Mouse (Mus musculus): Measurements from ENCODE around the gene Calcoco1. TPM values are rescaled to one million over a fixed set of nuclear protein-coding genes. Genes with fewer than 3 reads are reported as not detected.
"Not testable (repeated sequence)": the region's sequence is repeated elsewhere in the genome, so short reads cannot be mapped to it uniquely, and the experiment has no call there.

The Calcoco1 gene
- polyA plus RNA-seq, 1 experiment from 2014 or later, result 9.0 TPM

GRCm38 (mm10) chr15:102662601-102663000 lies 59.4 kb downstream of the Calcoco1 start:
- H3K27ac ChIP-seq; DNase-seq; H3K9me3 ChIP-seq (replicated peaks); H3K9ac ChIP-seq; H3K4me3 ChIP-seq (replicated peaks); ATAC-seq (ENCODE audit: low read depth); H3K4me2 ChIP-seq; H3K27me3 ChIP-seq: not testable (repeated sequence)
- peaks cover 16% of the 10 kb centered on the region for H3K4me1 ChIP-seq (replicated peaks)
- no CpG with 5 or more reads among the region's 2 CpGs for WGBS (ENCODE audit: insufficient replicate concordance)
- peaks cover 75% of the 10 kb centered on the region for H3K36me3 ChIP-seq

DNA sequence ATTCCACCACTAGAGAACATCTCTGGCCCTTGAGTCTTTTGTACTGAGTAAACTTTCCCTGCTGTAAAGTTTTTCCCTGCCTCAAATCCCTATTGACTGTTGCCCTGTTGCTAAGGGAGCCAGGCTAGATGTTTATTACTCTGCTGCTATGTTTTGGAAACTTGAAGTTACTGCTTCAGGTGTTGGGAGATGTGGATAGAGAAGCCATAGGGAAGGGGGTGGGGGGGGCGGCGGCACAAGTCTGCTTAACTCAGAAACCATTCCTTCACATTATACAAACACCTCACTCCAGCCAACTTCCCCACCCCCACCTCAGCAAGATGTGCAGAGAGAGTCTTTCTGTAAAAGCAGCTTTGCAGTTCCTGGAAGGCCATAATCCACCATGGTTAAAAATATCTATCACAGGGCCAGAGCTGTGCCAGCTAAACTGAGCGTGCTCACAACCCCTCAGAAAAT lies 64.0 kb downstream of the Calcoco1 start:
- H3K4me2 ChIP-seq, result no peak overlapping the region
- peaks cover 29% of the 10 kb centered on the region for H3K36me3 ChIP-seq
- H3K9me3 ChIP-seq (replicated peaks), result no peaks in the 10 kb centered on the region
- H3K27me3 ChIP-seq, result no peaks in the 10 kb centered on the region
- no peak for ATAC-seq (ENCODE audit: low read depth)
- no peak overlapping the region for H3K27ac ChIP-seq
- no peak overlapping the region for H3K9ac ChIP-seq
- WGBS (ENCODE audit: insufficient replicate concordance), result 68% methylated on average over 3 of the region's 3 CpGs
- DNase-seq, result no peak
- peaks cover 8% of the 10 kb centered on the region for H3K4me1 ChIP-seq (replicated peaks)
- no peak overlapping the region for H3K4me3 ChIP-seq (replicated peaks)

MicroRNAs encoded within 50 kb of the gene (microRNA counts, 519-probe panel; counts per million panel counts)
- 114 counts per million for microRNA mmu-miR-688

Small RNAs within 50 kb of the gene (microRNA-seq; reads per million reads assigned to microRNA genes)
- gene Mir688, result 0.88 reads per million

Other genes starting within 250 kb of the Calcoco1 start
- gene Gm10337, start 218.5 kb downstream of the Calcoco1 start, polyA plus RNA-seq (2015; fragmentation: Nextera tagmentation; extraction: Ambion mirVana), result not detected in 2 replicates
- 1.8 and 2.1 TPM in 2 replicates for gene Map3k12, start 205.1 kb downstream of the Calcoco1 start, polyA plus RNA-seq (2015; fragmentation: Nextera tagmentation; extraction: Ambion mirVana)
- gene Tarbp2, start 204.0 kb downstream of the Calcoco1 start, polyA plus RNA-seq (2015; fragmentation: Nextera tagmentation; extraction: Ambion mirVana), result 52.2 and 55.4 TPM in 2 replicates
- gene Npff, start 197.2 kb downstream of the Calcoco1 start, polyA plus RNA-seq (2015; fragmentation: Nextera tagmentation; extraction: Ambion mirVana), result 0.93 and 1.1 TPM in 2 replicates
- not detected in 2 replicates for gene Gm28047, start 97.1 kb downstream of the Calcoco1 start, polyA plus RNA-seq (2015; fragmentation: Nextera tagmentation; extraction: Ambion mirVana)
- 8.6 and 9.0 TPM in 2 replicates for gene Atf7, start 96.7 kb downstream of the Calcoco1 start, polyA plus RNA-seq (2015; fragmentation: Nextera tagmentation; extraction: Ambion mirVana)
- 32.5 and 38.7 TPM in 2 replicates for gene Atp5g2, start 49.8 kb downstream of the Calcoco1 start, polyA plus RNA-seq (2015; fragmentation: Nextera tagmentation; extraction: Ambion mirVana)
- gene Hoxc13, start 198.9 kb upstream of the Calcoco1 start, polyA plus RNA-seq (2015; fragmentation: Nextera tagmentation; extraction: Ambion mirVana), result not detected in 2 replicates
- gene Hoxc12, start 214.6 kb upstream of the Calcoco1 start, polyA plus RNA-seq (2015; fragmentation: Nextera tagmentation; extraction: Ambion mirVana), result not detected in 2 replicates
- gene Hoxc11, start 232.2 kb upstream of the Calcoco1 start, polyA plus RNA-seq (2015; fragmentation: Nextera tagmentation; extraction: Ambion mirVana), result not detected in 2 replicates
- not detected in 2 replicates for gene Hoxc10, start 244.6 kb upstream of the Calcoco1 start, polyA plus RNA-seq (2015; fragmentation: Nextera tagmentation; extraction: Ambion mirVana)
- 0.27 and 0.28 TPM in 2 replicates for gene Hoxc5, start 245.3 kb upstream of the Calcoco1 start, polyA plus RNA-seq (2015; fragmentation: Nextera tagmentation; extraction: Ambion mirVana)

Measured in liver, embryonic 13.5 days (tissue).